Mouse (Mus musculus): ENCODE measurements at regions not wholly inside any gene's neighbourhood (a gene's known extent, or its start where the extent isn't known, plus 50 kb on each side); places are given as distances from the start of the nearest gene placed in this dataset.

GRCm38 (mm10) chr5:52309317-52310060, 54.1 kb upstream of the Sod3 start:
- no peak for ATAC-seq (replicated peaks; ENCODE audit: insufficient number of reproducible peaks, low FRiP score, low TSS enrichment, poor library complexity, severe bottlenecking)

- ATAC-seq (replicated peaks; ENCODE audit: insufficient number of reproducible peaks, low FRiP score, low TSS enrichment, poor library complexity, severe bottlenecking), result no peak
Observed at GRCm38 (mm10) chr5:52296303-52296702, 67.3 kb upstream of the Sod3 start.

DNA sequence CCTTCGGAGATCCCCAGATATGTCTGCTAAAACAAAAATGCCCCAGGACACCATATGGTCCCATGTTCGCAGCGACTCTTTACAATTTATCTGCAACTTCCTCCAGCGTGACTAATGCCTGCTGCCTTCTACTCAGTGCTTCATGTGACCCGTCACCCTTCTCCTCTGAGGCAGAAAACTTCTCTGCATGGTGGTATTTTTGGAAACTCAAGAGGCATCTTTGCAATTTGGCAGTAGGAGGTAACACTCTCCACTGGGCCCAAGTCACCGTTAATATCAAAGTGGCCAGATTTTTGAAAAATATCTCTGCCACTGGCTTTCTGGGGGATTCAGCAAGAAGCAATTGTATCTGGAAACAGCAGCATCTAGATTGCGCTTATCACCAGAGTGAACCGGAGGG, 69.1 kb upstream of the Sod3 start:
- no peak for ATAC-seq (replicated peaks; ENCODE audit: insufficient number of reproducible peaks, low FRiP score, low TSS enrichment, poor library complexity, severe bottlenecking)

DNA sequence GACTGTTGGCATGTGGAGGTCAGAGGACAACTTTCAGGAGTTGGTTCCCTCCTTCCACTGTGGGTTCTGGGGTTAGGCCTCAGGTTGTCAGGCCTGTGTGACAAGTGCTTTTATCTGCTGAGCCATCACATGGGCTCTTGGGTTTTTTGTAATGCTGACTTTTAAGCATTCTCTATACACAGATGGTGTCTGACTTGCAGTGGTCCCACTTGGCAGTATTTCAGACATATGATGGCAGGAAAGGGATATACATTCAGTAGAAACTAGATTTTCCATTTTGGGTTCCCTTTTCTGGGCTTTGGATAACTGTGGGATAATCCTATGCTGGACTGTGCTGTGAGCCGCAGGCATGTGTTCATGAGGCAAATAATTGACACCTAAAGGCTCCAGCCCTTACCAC, 75.3 kb upstream of the Sod3 start:
- ATAC-seq (replicated peaks; ENCODE audit: insufficient number of reproducible peaks, low FRiP score, low TSS enrichment, poor library complexity, severe bottlenecking), result no peak

- no peak for ATAC-seq (replicated peaks; ENCODE audit: insufficient number of reproducible peaks, low FRiP score, low TSS enrichment, poor library complexity, severe bottlenecking)
Observed at GRCm38 (mm10) chr5:52280871-52281270, 82.7 kb upstream of the Sod3 start.

- no peak for ATAC-seq (replicated peaks; ENCODE audit: insufficient number of reproducible peaks, low FRiP score, low TSS enrichment, poor library complexity, severe bottlenecking)
Observed at GRCm38 (mm10) chr5:52278111-52278510, 85.5 kb upstream of the Sod3 start.

DNA sequence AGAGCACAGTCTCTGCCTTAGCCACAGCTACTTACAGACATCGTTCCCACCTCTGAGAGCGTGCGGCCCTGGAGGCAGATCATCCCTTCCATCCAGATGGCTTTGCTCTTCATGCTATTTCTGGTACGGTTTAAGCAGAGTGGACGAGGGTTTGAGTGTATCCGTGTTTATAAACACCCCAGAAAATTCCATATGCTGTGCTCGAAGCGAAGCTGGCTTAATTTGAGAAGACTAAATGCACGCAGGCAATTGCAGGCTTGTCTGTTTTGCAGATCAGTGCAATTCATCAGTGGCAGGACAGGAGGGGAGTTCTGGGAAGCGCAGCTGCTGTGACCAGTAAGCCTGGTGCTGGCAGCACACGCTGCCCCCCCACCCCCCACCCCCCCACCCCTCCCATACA, 72.9 kb upstream of the Dhx15 start:
- no peak for ATAC-seq (replicated peaks; ENCODE audit: insufficient number of reproducible peaks, low FRiP score, low TSS enrichment, poor library complexity, severe bottlenecking)

DNA sequence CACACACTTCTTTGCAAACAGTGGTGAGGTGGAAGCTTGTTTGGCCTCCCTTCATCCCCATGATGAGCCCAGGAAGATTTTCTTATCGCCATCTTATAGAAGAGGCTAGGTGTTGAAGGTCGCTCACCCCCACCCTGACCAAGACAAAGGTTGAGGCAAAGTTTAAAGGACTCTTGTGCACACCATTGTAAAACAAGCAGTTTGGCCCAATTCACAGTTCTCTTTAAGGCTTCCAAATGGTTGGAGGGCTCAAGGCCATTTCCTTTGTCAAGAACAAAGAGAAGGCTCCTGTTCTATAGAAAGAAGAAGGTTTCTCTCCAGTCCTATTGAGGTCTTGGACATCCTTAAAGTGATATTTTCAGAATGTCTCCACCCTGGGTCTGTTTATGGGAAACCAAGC, 67.8 kb upstream of the Dhx15 start:
- no peak for ATAC-seq (replicated peaks; ENCODE audit: insufficient number of reproducible peaks, low FRiP score, low TSS enrichment, poor library complexity, severe bottlenecking)

- ATAC-seq (replicated peaks; ENCODE audit: insufficient number of reproducible peaks, low FRiP score, low TSS enrichment, poor library complexity, severe bottlenecking), result no peak
Observed at GRCm38 (mm10) chr5:52254602-52255071, 64.3 kb upstream of the Dhx15 start.

DNA sequence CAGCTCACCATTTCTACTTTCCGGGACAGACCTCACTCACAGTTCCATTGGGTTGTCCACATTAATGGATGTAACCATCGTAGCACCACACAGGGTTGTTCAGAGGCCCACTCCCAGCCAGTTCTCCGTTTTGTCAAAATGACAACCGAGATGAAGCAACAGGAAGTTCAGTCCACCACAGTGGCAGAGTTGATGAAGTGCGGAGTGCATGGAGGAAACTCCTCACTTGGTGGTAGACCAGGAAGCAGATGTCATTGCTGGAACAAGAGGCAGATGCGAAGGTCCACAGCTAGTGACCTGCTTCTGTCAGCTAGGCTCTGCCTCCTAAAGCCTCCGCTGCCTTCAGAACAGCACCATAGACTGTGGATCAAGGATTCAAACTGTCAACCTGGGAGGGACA, 59.5 kb upstream of the Dhx15 start:
- ATAC-seq (replicated peaks; ENCODE audit: insufficient number of reproducible peaks, low FRiP score, low TSS enrichment, poor library complexity, severe bottlenecking), result peak; percentile 35; the same call in 1 of the 2 replicates

DNA sequence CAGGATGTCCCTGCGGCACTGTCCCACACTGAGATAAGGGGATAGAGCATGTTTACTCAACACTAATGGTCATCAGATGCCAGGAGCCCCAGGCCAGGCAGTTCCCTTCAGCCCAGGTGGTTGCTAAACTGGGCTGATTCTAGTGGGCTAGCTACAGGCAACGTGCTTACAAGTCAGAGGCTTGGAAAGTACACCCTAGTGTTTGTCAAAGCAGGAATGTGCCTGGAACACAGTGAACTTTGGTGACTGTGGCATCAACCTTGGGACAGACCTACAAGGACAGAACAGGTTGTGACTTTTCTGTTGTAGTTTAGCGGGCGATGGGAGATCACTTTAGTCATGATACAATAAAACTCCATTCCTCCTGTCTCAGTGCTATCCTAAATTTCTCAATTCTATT, 53.6 kb upstream of the Dhx15 start:
- no peak for ATAC-seq (replicated peaks; ENCODE audit: insufficient number of reproducible peaks, low FRiP score, low TSS enrichment, poor library complexity, severe bottlenecking)

- ATAC-seq (replicated peaks; ENCODE audit: insufficient number of reproducible peaks, low FRiP score, low TSS enrichment, poor library complexity, severe bottlenecking), result no peak
Observed at GRCm38 (mm10) chr5:52242414-52242813, 52.1 kb upstream of the Dhx15 start.

GRCm38 (mm10) chr5:52240540-52240939, 50.2 kb upstream of the Dhx15 start:
- no peak for ATAC-seq (replicated peaks; ENCODE audit: insufficient number of reproducible peaks, low FRiP score, low TSS enrichment, poor library complexity, severe bottlenecking)
